Mouse (Mus musculus): Measurements from ENCODE around the gene Gm5771. TPM values are rescaled to one million over a fixed set of nuclear protein-coding genes. Genes with fewer than 3 reads are reported as not detected.

The Gm5771 gene
- polyA plus RNA-seq, 1 experiment from 2014 or later, result not detected

Other genes with a start within 250 kb of the Gm5771 start
- not detected in 2 replicates for gene Try4, start 90.1 kb upstream of the Gm5771 start, polyA plus RNA-seq (2014; fragmentation: Nextera tagmentation; extraction: Ambion mirVana)
- not detected in 2 replicates for gene Try5, start 75.5 kb upstream of the Gm5771 start, polyA plus RNA-seq (2014; fragmentation: Nextera tagmentation; extraction: Ambion mirVana)
- gene Try10, start 38.3 kb upstream of the Gm5771 start, polyA plus RNA-seq (2014; fragmentation: Nextera tagmentation; extraction: Ambion mirVana), result not detected in 2 replicates
- not detected in 2 replicates for gene Prss3, start 14.7 kb upstream of the Gm5771 start, polyA plus RNA-seq (2014; fragmentation: Nextera tagmentation; extraction: Ambion mirVana)
- not detected in 2 replicates for gene Gm10334, start 53.8 kb downstream of the Gm5771 start, polyA plus RNA-seq (2014; fragmentation: Nextera tagmentation; extraction: Ambion mirVana)
- not detected in 2 replicates for gene Prss1, start 66.6 kb downstream of the Gm5771 start, polyA plus RNA-seq (2014; fragmentation: Nextera tagmentation; extraction: Ambion mirVana)
- not detected in 2 replicates for gene Prss2, start 129.4 kb downstream of the Gm5771 start, polyA plus RNA-seq (2014; fragmentation: Nextera tagmentation; extraction: Ambion mirVana)
- 14.8 and 14.9 TPM in 2 replicates for gene Ephb6, start 213.1 kb downstream of the Gm5771 start, polyA plus RNA-seq (2014; fragmentation: Nextera tagmentation; extraction: Ambion mirVana)
- gene Trpv6, start 244.0 kb downstream of the Gm5771 start, polyA plus RNA-seq (2014; fragmentation: Nextera tagmentation; extraction: Ambion mirVana), result 0.27 and 0.40 TPM in 2 replicates